22 mouse cellular contexts compared by ENCODE assay signal in the genomic region with DNA sequence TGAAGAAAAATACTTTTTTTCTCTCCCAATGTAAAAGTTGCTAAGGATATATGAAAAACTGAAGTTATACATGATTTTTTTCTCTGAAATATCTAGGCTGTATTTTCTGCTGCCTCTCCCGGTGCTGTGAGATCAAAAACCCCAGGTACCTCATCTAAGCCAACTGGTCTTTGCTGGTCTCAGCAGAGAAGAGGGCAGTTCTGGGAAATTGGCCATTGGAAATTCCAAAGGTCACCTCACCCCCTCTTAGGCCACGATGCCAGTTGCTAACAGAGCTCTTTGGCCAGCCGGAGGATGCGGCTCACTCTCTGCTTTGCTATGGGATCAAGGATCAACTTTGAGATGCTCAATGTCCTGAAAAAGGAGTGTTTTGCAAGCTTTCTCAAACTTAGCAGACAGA.
DNase-seq lines count a peak whose midpoint lies in the region; ATAC-seq and TF ChIP-seq lines count a peak whose summit lies in the region.
"Had no signal": no experiment of that assay in that cellular context is flagged by ENCODE, and none has a peak within 500 bp of the region (broad histone marks: within the 10 kb centered on the region; RNA-seq: fewer than 3 reads in every experiment).

No protein-coding gene starts in this region.

- TF ChIP-seq CTCF in lung, postnatal 0 days (IDR thresholded peaks at IDR 0.05): no peak

- no peak for ATAC-seq in lung, postnatal 0 days
- ATAC-seq in megakaryocyte-erythroid progenitor cell, adult 5-6 weeks (replicated peaks; ENCODE audit: low FRiP score, low TSS enrichment, poor library complexity, severe bottlenecking): no peak
- ATAC-seq: forebrain, embryonic 15.5 days; liver, embryonic 12.5 days; midbrain, embryonic 15.5 days had no signal

- H3K4me1 ChIP-seq in lung, postnatal 0 days (ENCODE audit: insufficient read depth, low read depth, low read length): no peaks in the 10 kb centered on the region
- H3K4me1 ChIP-seq: embryonic facial prominence, embryonic 10.5 days; forebrain, embryonic 15.5 days; heart, embryonic 13.5 days; hindbrain, embryonic 12.5 days; limb, embryonic 12.5 days; liver, embryonic 12.5 days; midbrain, embryonic 15.5 days; neural tube, embryonic 12.5 days had no signal

- H3K9me3 ChIP-seq in lung, postnatal 0 days (ENCODE audit: low read length): no peaks in the 10 kb centered on the region
- H3K9me3 ChIP-seq: embryonic facial prominence, embryonic 10.5 days; forebrain, embryonic 15.5 days; heart, embryonic 13.5 days; hindbrain, embryonic 12.5 days; limb, embryonic 12.5 days; liver, embryonic 12.5 days; midbrain, embryonic 15.5 days; neural tube, embryonic 12.5 days had no signal

- no peaks in the 10 kb centered on the region for H3K27me3 ChIP-seq in lung, postnatal 0 days (replicated peaks; ENCODE audit: insufficient read depth, low read length)
- H3K27me3 ChIP-seq: forebrain, embryonic 15.5 days; heart, embryonic 13.5 days; hindbrain, embryonic 12.5 days; limb, embryonic 12.5 days; liver, embryonic 12.5 days; midbrain, embryonic 15.5 days; neural tube, embryonic 12.5 days had no signal

- H3K4me2 ChIP-seq in lung, postnatal 0 days (replicated peaks; ENCODE audit: low read depth, low read length): no peak overlapping the region
- H3K4me2 ChIP-seq: forebrain, embryonic 15.5 days; heart, embryonic 13.5 days; hindbrain, embryonic 12.5 days; limb, embryonic 12.5 days; liver, embryonic 12.5 days; lung, embryonic 14.5 days; midbrain, embryonic 15.5 days; neural tube, embryonic 12.5 days had no signal

- DNase-seq in heart, adult 11 months: peak; percentile 57
- no peak for DNase-seq in heart, postnatal 14 days
- peak; percentile 30 for DNase-seq in gastrocnemius, postnatal 14 days
- peak; percentile 75 to 78 for DNase-seq in kidney, adult 8-10 months
- DNase-seq in kidney, postnatal 4 days: peak; percentile 5 to 21
- no peak for DNase-seq in lung, postnatal 0 days (ENCODE audit: low spot score)
- DNase-seq: adrenal gland, adult 8-10 months; heart, adult 2 months; lung, embryonic 14.5 days; lung, postnatal 36 days; right cerebral cortex, postnatal 25 days; thymus, postnatal 14 days had no signal

- no peak for TF ChIP-seq EP300 in lung, postnatal 0 days (IDR thresholded peaks at IDR 0.05)

- H3K36me3 ChIP-seq in lung, postnatal 0 days (ENCODE audit: insufficient read depth, low read length): no peaks in the 10 kb centered on the region
- H3K36me3 ChIP-seq: embryonic facial prominence, embryonic 10.5 days; forebrain, embryonic 15.5 days; heart, embryonic 13.5 days; hindbrain, embryonic 12.5 days; limb, embryonic 12.5 days; liver, embryonic 12.5 days; midbrain, embryonic 15.5 days; neural tube, embryonic 12.5 days had no signal

- no peak overlapping the region for H3K27ac ChIP-seq in lung, postnatal 0 days (ENCODE audit: low read length)
- H3K27ac ChIP-seq: embryonic facial prominence, embryonic 10.5 days; forebrain, embryonic 15.5 days; heart, adult 2 months; heart, embryonic 13.5 days; hindbrain, embryonic 12.5 days; kidney, postnatal 0 days; limb, embryonic 12.5 days; liver, embryonic 12.5 days; midbrain, embryonic 15.5 days; neural tube, embryonic 12.5 days had no signal

- H3K9ac ChIP-seq in lung, postnatal 0 days (replicated peaks; ENCODE audit: low read depth): no peak overlapping the region
- H3K9ac ChIP-seq: forebrain, embryonic 15.5 days; heart, embryonic 13.5 days; hindbrain, embryonic 12.5 days; limb, embryonic 12.5 days; liver, embryonic 12.5 days; lung, embryonic 14.5 days; midbrain, embryonic 15.5 days; neural tube, embryonic 12.5 days had no signal

- intact Hi-C loops in heart, postnatal 14 days (cut with DNase I): no loop called here
- intact Hi-C loops in gastrocnemius, postnatal 14 days (cut with DNase I; ENCODE audit: low total_unique reads): no loop called here

- 82% methylated on average over 4 of the region's 4 CpGs for WGBS in lung, postnatal 0 days

- no peak overlapping the region for H3K4me3 ChIP-seq in lung, postnatal 0 days (ENCODE audit: low read depth, low read length)
- H3K4me3 ChIP-seq: embryonic facial prominence, embryonic 10.5 days; forebrain, embryonic 15.5 days; heart, adult 2 months; heart, embryonic 13.5 days; hindbrain, embryonic 12.5 days; limb, embryonic 12.5 days; liver, embryonic 12.5 days; midbrain, embryonic 15.5 days; neural tube, embryonic 12.5 days had no signal

Comparison
In these comparisons a context has a peak if more than half of its experiments do, and no peak if none do; other contexts are left out.
1. DNase-seq: peak in heart, adult 11 months (single experiment), gastrocnemius, postnatal 14 days (single experiment), kidney, adult 8-10 months (2 of 2) and kidney, postnatal 4 days (2 of 2); none in heart, postnatal 14 days (0 of 2) and lung, postnatal 0 days (single experiment).